Mouse (Mus musculus) lung, adult 2 months (tissue): ENCODE measurements around the gene 6030408B16Rik.

Source experiments
- CTCF ChIP-seq: fragments of 200-500 bp; IDR thresholded peaks from 2 replicates; pipeline ENCODE4 v1.5.1; 2011; ENCODE audit warnings: mild to moderate bottlenecking, low read length, control low read depth; ENCODE audit not compliant: insufficient read depth
- POLR2A ChIP-seq: fragments of 200-500 bp; IDR thresholded peaks from 2 replicates; pipeline ENCODE4 v1.6.1; 2011; ENCODE audit warnings: low read depth, mild to moderate bottlenecking, control low read depth, low read length, borderline replicate concordance; ENCODE audit errors: extremely low read depth

DNA sequence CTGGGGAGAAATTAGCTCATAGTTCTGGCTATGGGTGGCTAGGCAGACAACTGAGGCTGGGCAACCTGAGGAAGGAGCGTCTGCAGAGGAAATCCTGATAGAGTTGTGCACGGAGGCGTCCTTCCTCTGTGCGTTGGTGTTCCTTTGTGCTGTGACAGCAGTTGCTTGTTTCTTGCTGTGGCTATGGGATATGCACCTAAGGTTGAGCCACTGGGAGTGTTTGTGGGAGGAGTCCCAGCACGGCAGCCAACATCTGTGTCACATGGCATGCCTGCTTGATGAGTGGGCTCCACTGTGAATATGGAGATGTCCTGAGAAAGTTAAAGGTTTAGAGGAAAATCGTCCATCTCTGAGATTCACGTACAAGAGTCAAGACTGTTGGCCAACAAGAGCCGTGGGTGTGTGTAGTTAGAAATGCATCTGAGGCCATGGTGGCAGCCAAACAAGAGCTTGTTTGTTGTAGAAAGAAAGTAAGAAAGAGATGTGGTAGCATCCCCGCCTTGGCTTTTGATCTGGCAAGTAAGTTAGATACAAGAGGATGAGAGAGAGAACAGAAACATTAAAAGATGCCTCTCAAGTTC lies 42.7 kb upstream of the 6030408B16Rik start:
- no peak for TF ChIP-seq CTCF
- no peak for TF ChIP-seq POLR2A
